Mouse (Mus musculus): ENCODE measurements around the gene Nubpl.

Nubpl gene

DNA sequence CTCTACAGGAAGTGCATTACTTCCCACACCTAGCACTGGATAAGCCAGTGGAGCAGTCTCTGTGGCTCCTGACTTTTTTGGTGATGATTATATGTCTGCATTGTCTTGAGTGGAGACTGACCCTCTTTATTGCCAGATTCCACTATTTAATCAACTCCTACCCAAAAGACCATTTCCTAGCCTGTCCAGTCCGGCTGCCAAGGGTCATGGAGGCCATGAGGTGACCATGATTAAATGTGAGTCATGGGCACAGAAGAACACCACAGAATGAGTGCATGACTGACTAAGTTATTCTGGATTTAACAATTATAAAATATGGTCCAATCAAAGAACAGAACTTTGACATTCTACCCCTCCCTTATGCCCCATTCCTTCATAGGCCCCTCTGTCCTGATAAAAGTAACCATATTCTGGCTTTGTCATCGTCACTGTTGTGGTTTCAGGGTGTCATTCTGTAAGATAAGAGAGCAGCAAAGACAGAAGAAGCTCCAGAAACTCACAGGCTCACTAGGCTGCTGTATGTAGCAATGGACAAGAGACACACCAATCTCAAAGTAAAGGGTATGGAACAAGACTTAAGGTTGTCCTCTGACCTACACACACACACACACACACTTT, 240.7 kb downstream of the Nubpl start:
- DNase-seq: no peak

DNA sequence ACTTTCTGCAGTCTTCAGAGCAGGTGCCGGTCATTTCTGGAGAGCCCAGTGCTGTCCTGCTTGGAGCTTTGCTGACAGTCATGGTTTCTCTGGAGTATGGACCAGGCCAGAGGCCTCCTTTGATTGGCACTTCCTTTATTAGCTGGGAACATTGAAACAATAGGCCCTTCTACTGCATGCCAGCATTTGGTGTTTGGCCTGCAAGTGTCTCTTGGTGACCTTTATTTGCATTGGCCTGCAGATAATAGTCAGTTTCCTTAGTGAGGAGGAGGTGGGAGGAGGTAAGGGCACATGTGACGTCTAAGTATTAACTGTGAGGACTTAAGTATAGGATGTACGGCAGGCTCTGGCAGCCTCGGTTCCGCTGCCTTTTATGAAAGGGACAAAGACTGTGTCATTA, 249.1 kb downstream of the Nubpl start:
- no peak for DNase-seq

DNA sequence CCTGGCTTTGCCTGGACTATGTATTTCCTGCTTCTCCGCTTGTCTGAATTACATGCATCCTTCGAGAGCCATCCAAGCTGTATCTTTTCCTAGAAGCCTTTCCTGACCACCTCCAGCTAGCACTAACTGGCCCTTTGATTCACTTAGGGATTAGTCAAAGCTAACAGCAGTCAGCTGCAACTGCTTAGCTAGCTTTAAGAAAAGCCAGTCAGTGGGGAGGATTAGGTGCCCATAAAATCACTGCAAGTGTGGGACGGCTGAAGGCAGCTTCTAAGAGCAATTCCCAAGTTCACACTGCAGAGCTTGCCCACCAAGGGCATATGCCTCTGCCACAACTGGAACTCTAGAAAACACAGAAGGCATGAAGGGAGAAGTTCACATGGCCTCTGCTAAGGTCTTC, 252.7 kb downstream of the Nubpl start:
- no peak for DNase-seq

DNA sequence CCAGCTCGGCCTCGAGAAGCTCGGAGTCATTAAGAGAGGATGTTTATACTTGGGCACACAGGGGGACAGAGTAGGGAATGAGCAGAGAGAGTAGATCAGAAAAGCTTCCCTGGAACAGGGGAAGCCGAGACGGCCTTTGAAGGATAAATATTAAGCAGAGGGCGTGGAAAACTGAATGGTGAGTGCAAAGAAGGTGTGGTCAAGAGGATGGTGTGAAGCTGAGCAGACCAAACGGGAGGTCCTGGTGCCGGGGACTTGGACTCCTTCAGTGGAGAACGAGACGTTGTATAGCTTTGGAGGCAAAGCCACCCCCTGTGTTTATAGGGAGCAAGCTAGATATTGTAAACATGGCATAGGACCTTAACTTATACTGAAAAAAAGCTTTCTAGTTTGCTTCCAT, 261.9 kb downstream of the Nubpl start:
- DNase-seq: no peak

DNA sequence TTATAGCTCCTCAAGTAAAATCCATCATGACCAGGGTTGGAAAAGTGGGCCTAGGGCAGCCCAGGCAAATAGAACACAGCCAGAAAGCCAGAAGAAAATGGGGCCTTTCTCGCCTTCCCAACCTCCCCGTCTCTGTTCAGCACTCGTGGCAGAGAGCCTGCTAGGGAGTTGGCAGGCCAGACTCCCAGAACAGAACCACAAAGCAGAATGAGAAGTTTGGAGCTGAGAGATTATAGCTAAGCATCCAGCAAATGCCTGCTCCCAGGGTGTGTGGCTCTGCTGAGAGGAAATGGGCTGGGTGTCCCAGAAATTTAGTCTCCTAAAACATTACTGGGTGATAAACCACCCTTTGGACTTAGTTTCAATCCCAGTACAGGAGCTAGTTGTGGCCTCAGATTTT, 262.6 kb downstream of the Nubpl start:
- DNase-seq: no peak

DNA sequence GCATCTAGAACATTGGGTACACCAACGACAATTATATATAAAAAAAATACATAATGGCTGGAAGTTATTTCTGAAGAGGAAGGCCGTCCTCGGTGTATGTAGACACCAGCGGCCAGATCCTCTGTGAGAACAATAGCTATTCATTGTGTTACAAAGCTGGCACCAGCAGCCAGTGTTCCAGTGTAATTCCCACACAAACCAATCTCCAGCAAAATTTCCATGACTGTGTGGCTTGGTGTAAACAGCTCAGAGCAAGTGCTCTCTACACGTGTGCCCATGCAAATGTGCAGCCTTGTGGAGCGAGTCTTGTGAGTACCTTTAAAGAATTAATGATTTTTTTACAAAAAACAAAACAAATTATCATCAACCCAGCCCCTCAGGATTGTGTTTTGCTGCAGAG, 263.7 kb downstream of the Nubpl start:
- DNase-seq: no peak

All from B cell, adult 2 months (primary cell).